Mouse (Mus musculus): Measurements from ENCODE around the gene Mlx. TPM values are rescaled to one million over a fixed set of nuclear protein-coding genes. Genes with fewer than 3 reads are reported as not detected.

Gene Mlx
- polyA plus RNA-seq, 1 experiment from 2014 or later = 42.8 TPM

Small RNA genes lying within 50 kb of the gene (microRNA-seq; reads per million reads assigned to microRNA genes)
- gene Gm27626 = not detected

Other genes with a start within 250 kb of the Mlx start
- 22.7 TPM in 2 replicates for gene Stat5b, start 236.6 kb upstream of the Mlx start, polyA plus RNA-seq (2016; fragmentation: Nextera tagmentation; extraction: Ambion mirVana)
- 4.4 and 5.5 TPM in 2 replicates for gene Stat5a, start 227.9 kb upstream of the Mlx start, polyA plus RNA-seq (2016; fragmentation: Nextera tagmentation; extraction: Ambion mirVana)
- gene Stat3, start 147.7 kb upstream of the Mlx start, polyA plus RNA-seq (2016; fragmentation: Nextera tagmentation; extraction: Ambion mirVana) = 38.4 and 39.4 TPM in 2 replicates
- gene Cavin1, start 116.4 kb upstream of the Mlx start, polyA plus RNA-seq (2016; fragmentation: Nextera tagmentation; extraction: Ambion mirVana) = 68.4 and 69.6 TPM in 2 replicates
- 32.8 and 33.7 TPM in 2 replicates for gene Atp6v0a1, start 77.8 kb upstream of the Mlx start, polyA plus RNA-seq (2016; fragmentation: Nextera tagmentation; extraction: Ambion mirVana)
- 9.4 and 9.5 TPM in 2 replicates for gene Naglu, start 17.3 kb upstream of the Mlx start, polyA plus RNA-seq (2016; fragmentation: Nextera tagmentation; extraction: Ambion mirVana)
- 0.15 TPM in 1 of 2 replicates, not detected in the other for gene Hsd17b1, start 8.9 kb upstream of the Mlx start, polyA plus RNA-seq (2016; fragmentation: Nextera tagmentation; extraction: Ambion mirVana)
- 43.4 and 45.6 TPM in 2 replicates for gene Coasy, start 4.7 kb upstream of the Mlx start, polyA plus RNA-seq (2016; fragmentation: Nextera tagmentation; extraction: Ambion mirVana)
- gene Psmc3ip, start 8.2 kb downstream of the Mlx start, polyA plus RNA-seq (2016; fragmentation: Nextera tagmentation; extraction: Ambion mirVana) = 45.7 and 46.0 TPM in 2 replicates
- 17.0 and 18.6 TPM in 2 replicates for gene Retreg3, start 32.6 kb downstream of the Mlx start, polyA plus RNA-seq (2016; fragmentation: Nextera tagmentation; extraction: Ambion mirVana)
- 81.7 and 83.6 TPM in 2 replicates for gene Tubg1, start 32.7 kb downstream of the Mlx start, polyA plus RNA-seq (2016; fragmentation: Nextera tagmentation; extraction: Ambion mirVana)
- gene Tubg2, start 68.6 kb downstream of the Mlx start, polyA plus RNA-seq (2016; fragmentation: Nextera tagmentation; extraction: Ambion mirVana) = 9.4 and 10.8 TPM in 2 replicates
- gene Cntnap1, start 83.2 kb downstream of the Mlx start, polyA plus RNA-seq (2016; fragmentation: Nextera tagmentation; extraction: Ambion mirVana) = 0.50 and 0.60 TPM in 2 replicates
- gene Plekhh3, start 84.1 kb downstream of the Mlx start, polyA plus RNA-seq (2016; fragmentation: Nextera tagmentation; extraction: Ambion mirVana) = 10.3 and 11.9 TPM in 2 replicates
- gene Ccr10, start 88.2 kb downstream of the Mlx start, polyA plus RNA-seq (2016; fragmentation: Nextera tagmentation; extraction: Ambion mirVana) = 0.13 and 0.24 TPM in 2 replicates
- 15.6 and 17.3 TPM in 2 replicates for gene Ezh1, start 139.2 kb downstream of the Mlx start, polyA plus RNA-seq (2016; fragmentation: Nextera tagmentation; extraction: Ambion mirVana)
- gene Ramp2, start 158.8 kb downstream of the Mlx start, polyA plus RNA-seq (2016; fragmentation: Nextera tagmentation; extraction: Ambion mirVana) = 80.2 and 86.9 TPM in 2 replicates
- 93.6 and 99.3 TPM in 2 replicates for gene Vps25, start 166.4 kb downstream of the Mlx start, polyA plus RNA-seq (2016; fragmentation: Nextera tagmentation; extraction: Ambion mirVana)
- gene Wnk4, start 173.3 kb downstream of the Mlx start, polyA plus RNA-seq (2016; fragmentation: Nextera tagmentation; extraction: Ambion mirVana) = 7.7 and 8.0 TPM in 2 replicates
- gene Cntd1, start 191.7 kb downstream of the Mlx start, polyA plus RNA-seq (2016; fragmentation: Nextera tagmentation; extraction: Ambion mirVana) = 1.4 and 2.0 TPM in 2 replicates
- 201 and 209 TPM in 2 replicates for gene Coa3, start 191.8 kb downstream of the Mlx start, polyA plus RNA-seq (2016; fragmentation: Nextera tagmentation; extraction: Ambion mirVana)
- gene Becn1, start 215.0 kb downstream of the Mlx start, polyA plus RNA-seq (2016; fragmentation: Nextera tagmentation; extraction: Ambion mirVana) = 131 and 137 TPM in 2 replicates
- 163 and 172 TPM in 2 replicates for gene Psme3, start 228.9 kb downstream of the Mlx start, polyA plus RNA-seq (2016; fragmentation: Nextera tagmentation; extraction: Ambion mirVana)
- 1.8 and 2.4 TPM in 2 replicates for gene Aoc2, start 237.8 kb downstream of the Mlx start, polyA plus RNA-seq (2016; fragmentation: Nextera tagmentation; extraction: Ambion mirVana)
- 0.04 TPM in 1 of 2 replicates, not detected in the other for gene Aoc3, start 243.3 kb downstream of the Mlx start, polyA plus RNA-seq (2016; fragmentation: Nextera tagmentation; extraction: Ambion mirVana)

Data from embryonic facial prominence, embryonic 12.5 days (tissue).